Mouse (Mus musculus) embryonic facial prominence, embryonic 10.5 days (tissue): ENCODE data around the gene Ctps. TPM values are rescaled to one million over a fixed set of nuclear protein-coding genes. Genes with fewer than 3 reads are reported as not detected.

Experiments used
- DNase-seq: peaks from one replicate; pipeline ENCODE4 v3.0.0-alpha.2; 2017; ENCODE audit warnings: low spot score
- H3K27ac ChIP-seq: fragments of 300-500 bp; sonication (generic); replicated peaks from 2 replicates; pipeline ENCODE4 v1.5.1; 2016; ENCODE audit warnings: mild to moderate bottlenecking
- H3K27me3 ChIP-seq: fragments of 300-500 bp; sonication (generic); replicated peaks from 2 replicates; pipeline ENCODE4 v1.6.1; 2016; ENCODE audit warnings: low read depth, mild to moderate bottlenecking; ENCODE audit not compliant: poor library complexity, severe bottlenecking
- H3K36me3 ChIP-seq: fragments of 300-500 bp; sonication (generic); replicated peaks from 2 replicates; pipeline ENCODE4 v1.6.1; 2016; ENCODE audit warnings: mild to moderate bottlenecking, moderate library complexity
- H3K4me1 ChIP-seq: fragments of 300-500 bp; sonication (generic); 2 replicates; pipeline ENCODE4 v1.6.1; 2016
- H3K4me3 ChIP-seq: fragments of 300-500 bp; sonication (generic); 2 replicates; pipeline ENCODE4 v1.5.1; 2016; ENCODE audit warnings: mild to moderate bottlenecking, moderate library complexity
- H3K9me3 ChIP-seq: fragments of 300-500 bp; sonication (generic); 2 replicates; pipeline ENCODE4 v1.6.1; 2016; ENCODE audit warnings: mild to moderate bottlenecking
- WGBS: fragments of 180-500 bp; shearing (Covaris S2); methylation state at CpG from one replicate; pipeline ENCODE4 v1.1.7; 2016; 5-methylcytosine and 5-hydroxymethylcytosine counted together
- polyA plus RNA-seq: library from polyadenylated mRNA; unstranded; fragments of >200 nt; fragmentation: Nextera tagmentation; extraction: Ambion mirVana; gene quantifications from 2 replicates; pipeline ENCODE4 v1.2.1, GENCODE M21; 2016

Gene Ctps
- polyA plus RNA-seq, 1 experiment from 2014 or later = 135 TPM

- Histone ChIP-seq H3K4me3 (no peak overlapping the region), H3K27me3 (no peaks in the 10 kb centered on the region), H3K9me3 (no peaks in the 10 kb centered on the region), H3K36me3 (peaks cover 64% of the 10 kb centered on the region), H3K27ac (no peak overlapping the region), H3K4me1 (peaks cover 24% of the 10 kb centered on the region)
- no peak for DNase-seq
- WGBS = 88% methylated on average over 2 of the region's 2 CpGs
These were observed 4.3 kb downstream of the Ctps start for GRCm38 (mm10) chr4:120565726-120566125.

DNA sequence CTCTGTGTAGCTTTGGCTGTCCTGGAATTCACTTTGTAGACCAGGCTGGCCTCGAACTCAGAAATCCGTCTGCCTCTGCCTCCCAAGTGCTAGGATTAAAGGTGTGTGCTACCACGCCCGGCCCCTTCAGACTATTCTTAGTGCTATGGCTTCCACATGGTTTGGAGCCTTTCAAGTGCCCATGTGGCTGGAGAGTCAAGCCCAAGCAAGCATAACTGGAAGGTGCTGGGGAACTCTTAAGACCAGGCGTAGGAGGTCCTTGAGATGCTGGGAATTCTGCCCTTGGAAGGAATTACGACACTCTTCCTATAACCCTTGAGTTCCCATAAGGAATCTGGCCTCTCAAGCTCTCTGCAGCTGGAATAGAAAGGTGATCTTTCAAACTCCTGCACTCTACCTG is 13.5 kb downstream of the Ctps start:
- no peaks in the 10 kb centered on the region for H3K9me3 ChIP-seq
- no peak for DNase-seq
- no peaks in the 10 kb centered on the region for H3K4me1 ChIP-seq
- no peak overlapping the region for H3K4me3 ChIP-seq
- no peak overlapping the region for H3K27ac ChIP-seq
- WGBS = 90% methylated on average over 6 of the region's 6 CpGs
- no peaks in the 10 kb centered on the region for H3K27me3 ChIP-seq
- peaks cover 98% of the 10 kb centered on the region for H3K36me3 ChIP-seq

GRCm38 (mm10) chr4:120544896-120545295 is 25.2 kb downstream of the Ctps start:
- H3K4me1 ChIP-seq = no peaks in the 10 kb centered on the region
- DNase-seq = no peak
- 83% methylated on average over 1 of the region's 1 CpGs for WGBS
- H3K9me3 ChIP-seq = no peaks in the 10 kb centered on the region
- no peak overlapping the region for H3K4me3 ChIP-seq
- no peak overlapping the region for H3K27ac ChIP-seq
- no peaks in the 10 kb centered on the region for H3K27me3 ChIP-seq
- peaks cover 99% of the 10 kb centered on the region for H3K36me3 ChIP-seq

- Histone ChIP-seq H3K27ac (no peak overlapping the region), H3K9me3 (no peaks in the 10 kb centered on the region), H3K27me3 (no peaks in the 10 kb centered on the region), H3K4me1 (no peaks in the 10 kb centered on the region), H3K4me3 (no peak overlapping the region), H3K36me3 (peaks cover 69% of the 10 kb centered on the region)
- DNase-seq = no peak
- 93% methylated on average over 10 of the region's 10 CpGs for WGBS
These were observed 31.4 kb downstream of the Ctps start for GRCm38 (mm10) chr4:120538664-120539063.

- Histone ChIP-seq H3K27ac (no peak within 1 kb of the TSS), H3K4me3 (no peak within 1 kb of the TSS), H3K4me1 (no peaks in the 10 kb centered on the region), H3K27me3 (no peaks in the 10 kb centered on the region), H3K36me3 (peaks cover 66% of the 10 kb centered on the region), H3K9me3 (no peaks in the 10 kb centered on the region)
- DNase-seq = no peak
- WGBS = 84% methylated on average over 6 of the region's 6 CpGs
These were observed 38.1 kb downstream of the Ctps start, which contains the start of gene Slfnl1 for GRCm38 (mm10) chr4:120531986-120532385. Gene Slfnl1 (plus strand): TSS chr4:120532231.

DNA sequence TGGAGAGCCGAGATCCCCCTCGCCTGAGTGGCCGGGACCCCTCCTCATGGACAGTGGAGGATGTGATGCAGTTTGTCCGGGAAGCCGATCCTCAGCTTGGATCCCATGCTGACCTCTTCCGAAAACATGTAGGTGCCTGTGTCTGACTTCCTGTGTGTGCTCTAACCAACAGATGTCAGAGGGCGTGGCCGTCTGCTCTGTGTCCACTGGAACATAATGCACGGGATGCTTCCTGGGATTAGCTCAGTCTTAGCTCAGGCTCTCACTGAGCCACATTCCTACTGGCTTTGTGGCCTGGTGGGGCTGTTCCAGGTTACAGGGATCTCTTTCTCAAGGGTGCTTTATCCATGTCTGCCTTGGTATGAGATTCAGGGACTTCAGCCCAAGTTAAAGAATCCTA is 41.9 kb downstream of the Ctps start:
- Histone ChIP-seq H3K4me3 (no peak overlapping the region), H3K27me3 (no peaks in the 10 kb centered on the region), H3K9me3 (no peaks in the 10 kb centered on the region), H3K36me3 (peaks cover 90% of the 10 kb centered on the region), H3K27ac (no peak overlapping the region), H3K4me1 (no peaks in the 10 kb centered on the region)
- WGBS = 84% methylated on average over 9 of the region's 9 CpGs
- no peak for DNase-seq

DNA sequence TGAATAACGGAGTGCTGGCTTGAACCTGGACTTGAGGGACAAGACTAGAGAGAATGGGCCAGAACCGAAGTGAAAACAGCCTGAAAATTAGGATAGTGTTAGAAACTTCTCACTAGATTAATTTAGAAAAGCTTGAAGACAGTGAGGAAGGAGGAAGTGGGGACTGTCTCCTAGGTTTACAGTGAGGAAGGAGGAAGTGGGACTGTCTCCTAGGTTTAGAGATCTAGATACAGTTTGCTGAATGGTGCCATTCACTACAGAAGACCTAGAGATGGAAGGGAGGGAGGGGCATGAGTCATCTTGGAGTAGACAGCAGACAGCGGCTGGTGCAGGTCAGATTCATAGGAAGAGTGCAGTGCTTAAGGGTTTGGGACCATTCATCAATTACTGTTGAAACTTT is 47.0 kb downstream of the Ctps start:
- no peak overlapping the region for H3K27ac ChIP-seq
- no peak overlapping the region for H3K4me3 ChIP-seq
- no peaks in the 10 kb centered on the region for H3K4me1 ChIP-seq
- WGBS = 91% methylated on average over 3 of the region's 3 CpGs
- no peaks in the 10 kb centered on the region for H3K9me3 ChIP-seq
- H3K27me3 ChIP-seq = no peaks in the 10 kb centered on the region
- DNase-seq = no peak
- H3K36me3 ChIP-seq = peaks cover 91% of the 10 kb centered on the region

DNA sequence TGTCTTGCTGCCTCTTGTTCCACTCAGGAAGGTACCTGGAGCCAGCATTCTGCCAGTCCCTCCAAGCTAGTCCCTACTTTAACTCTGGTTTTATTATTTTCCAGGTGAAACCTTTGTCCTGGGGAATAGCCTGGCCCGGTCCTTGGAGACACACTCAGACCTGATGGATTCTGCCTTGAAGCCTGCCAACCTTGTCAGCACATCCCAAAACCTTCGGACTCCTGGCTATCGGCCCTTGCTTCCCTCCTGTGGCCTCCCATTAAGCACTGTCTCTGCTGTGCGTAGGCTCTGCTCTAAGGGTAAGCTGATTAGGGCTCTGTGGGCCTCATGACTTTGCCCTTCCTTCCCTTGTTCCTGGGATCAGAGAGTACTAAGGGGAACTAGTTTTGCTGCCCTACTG is 47.7 kb downstream of the Ctps start:
- H3K4me3 ChIP-seq = no peak overlapping the region
- H3K36me3 ChIP-seq = peaks cover 92% of the 10 kb centered on the region
- no peak for DNase-seq
- H3K27ac ChIP-seq = no peak overlapping the region
- WGBS = 88% methylated on average over 4 of the region's 4 CpGs
- no peaks in the 10 kb centered on the region for H3K4me1 ChIP-seq
- H3K9me3 ChIP-seq = no peaks in the 10 kb centered on the region
- no peaks in the 10 kb centered on the region for H3K27me3 ChIP-seq

- no peak for DNase-seq
- Histone ChIP-seq H3K27ac (no peak overlapping the region), H3K27me3 (no peaks in the 10 kb centered on the region), H3K9me3 (no peaks in the 10 kb centered on the region), H3K36me3 (peaks cover 96% of the 10 kb centered on the region), H3K4me3 (no peak overlapping the region), H3K4me1 (no peaks in the 10 kb centered on the region)
- 70% methylated on average over 5 of the region's 5 CpGs for WGBS
These were observed 48.3 kb downstream of the Ctps start for GRCm38 (mm10) chr4:120521761-120522160.

GRCm38 (mm10) chr4:120517335-120517734 is 52.7 kb downstream of the Ctps start:
- no peaks in the 10 kb centered on the region for H3K27me3 ChIP-seq
- 87% methylated on average over 4 of the region's 4 CpGs for WGBS

DNA sequence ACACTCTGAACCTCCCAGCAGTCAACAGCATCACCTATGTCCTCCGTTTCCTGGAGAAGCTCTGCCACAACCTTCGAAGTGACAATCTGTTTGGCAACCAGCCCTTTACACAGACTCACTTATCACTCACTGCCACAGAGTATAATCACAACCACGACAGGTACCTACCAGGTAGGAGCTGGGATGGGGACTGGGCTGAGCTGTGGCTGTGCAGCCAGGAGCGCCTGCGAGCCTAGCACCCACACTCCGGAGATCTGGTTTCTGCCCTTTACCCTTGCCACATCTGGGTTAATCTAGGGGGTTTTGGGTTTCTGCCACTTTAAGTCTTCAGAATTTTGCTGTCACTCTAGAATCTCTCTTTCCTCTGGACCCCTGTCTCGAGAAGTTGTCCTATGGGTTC is 53.2 kb downstream of the Ctps start:
- 90% methylated on average over 7 of the region's 7 CpGs for WGBS
- Histone ChIP-seq H3K4me3 (no peak overlapping the region), H3K36me3 (peaks cover 66% of the 10 kb centered on the region), H3K27me3 (no peaks in the 10 kb centered on the region), H3K9me3 (no peaks in the 10 kb centered on the region), H3K27ac (no peak overlapping the region), H3K4me1 (no peaks in the 10 kb centered on the region)
- no peak for DNase-seq

More at GRCm38 (mm10) chr4:120517335-120517734, 52.7 kb downstream of the Ctps start:
- DNase-seq = no peak
- no peaks in the 10 kb centered on the region for H3K4me1 ChIP-seq
- H3K36me3 ChIP-seq = peaks cover 70% of the 10 kb centered on the region
- no peaks in the 10 kb centered on the region for H3K9me3 ChIP-seq
- H3K4me3 ChIP-seq = no peak overlapping the region
- H3K27ac ChIP-seq = no peak overlapping the region

DNA sequence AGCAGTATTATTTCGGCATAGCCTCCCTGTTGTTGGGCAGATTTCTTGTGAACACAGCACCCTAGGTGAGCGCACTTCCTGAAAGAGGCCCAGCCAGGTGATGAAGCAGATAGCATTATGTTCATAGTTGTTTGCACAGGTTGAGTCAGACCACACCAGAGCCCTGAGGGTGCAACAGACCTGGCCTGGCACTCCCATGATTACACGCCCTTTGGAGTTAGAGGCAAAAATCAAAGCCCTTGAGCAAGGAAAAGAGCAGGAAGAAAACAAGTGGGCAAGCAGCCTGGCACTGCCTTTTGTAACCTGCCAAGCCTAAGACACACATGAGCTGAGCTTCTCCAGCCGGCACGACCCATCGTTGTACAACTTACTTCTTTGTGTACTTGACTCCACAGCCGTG is 53.6 kb downstream of the Ctps start:
- no peaks in the 10 kb centered on the region for H3K27me3 ChIP-seq
- DNase-seq = no peak
- WGBS = 93% methylated on average over 7 of the region's 7 CpGs

GRCm38 (mm10) chr4:120514366-120514765 is 55.7 kb downstream of the Ctps start:
- Histone ChIP-seq H3K4me1 (no peaks in the 10 kb centered on the region), H3K27me3 (no peaks in the 10 kb centered on the region), H3K9me3 (0 out of 2 replicates have a peak, but pooled peaks cover 2% of the 10 kb centered on the region), H3K27ac (no peak overlapping the region), H3K36me3 (peaks cover 63% of the 10 kb centered on the region), H3K4me3 (no peak overlapping the region)
- 93% methylated on average over 2 of the region's 2 CpGs for WGBS
- DNase-seq = no peak

More for the DNA sequence above, 53.6 kb downstream of the Ctps start:
- H3K36me3 ChIP-seq = peaks cover 61% of the 10 kb centered on the region
- H3K9me3 ChIP-seq = no peaks in the 10 kb centered on the region
- H3K4me3 ChIP-seq = no peak overlapping the region
- H3K27ac ChIP-seq = no peak overlapping the region
- no peaks in the 10 kb centered on the region for H3K4me1 ChIP-seq

- Histone ChIP-seq H3K4me3 (no peak overlapping the region), H3K27ac (no peak overlapping the region), H3K9me3 (0 out of 2 replicates have a peak, but pooled peaks cover 5% of the 10 kb centered on the region), H3K27me3 (no peaks in the 10 kb centered on the region), H3K4me1 (no peaks in the 10 kb centered on the region), H3K36me3 (peaks cover 62% of the 10 kb centered on the region)
- 94% methylated on average over 4 of the region's 4 CpGs for WGBS
- DNase-seq = no peak
These were observed 58.9 kb downstream of the Ctps start for GRCm38 (mm10) chr4:120511203-120511602.
